Mouse (Mus musculus): ENCODE measurements at regions not wholly inside any gene's neighbourhood (a gene's known extent, or its start where the extent isn't known, plus 50 kb on each side); places are given as distances from the start of the nearest gene placed in this dataset.
"Not testable (repeated sequence)": the region's sequence is repeated elsewhere in the genome, so short reads cannot be mapped to it uniquely, and the experiment has no call there.

GRCm38 (mm10) chr15:38413329-38413728, 988.0 kb downstream of the 4930447A16Rik start:
- Histone ChIP-seq H3K4me1 (peaks cover 8% of the 10 kb centered on the region), H3K4me3 (no peak overlapping the region), H3K36me3 (no peaks in the 10 kb centered on the region), H3K9me3 (no peaks in the 10 kb centered on the region), H3K27me3 (no peaks in the 10 kb centered on the region), H3K27ac (no peak overlapping the region), H3K4me2 (replicated peaks) (no peak overlapping the region), H3K9ac (no peak overlapping the region)
- WGBS, result 84% methylated on average over 6 of the region's 6 CpGs
- no peak for ATAC-seq (ENCODE audit: low FRiP score, low read depth)

- WGBS, result 70% methylated on average over 8 of the region's 8 CpGs
- no peak; the same call in 1 of the 2 replicates for ATAC-seq (ENCODE audit: low FRiP score, low read depth)
These were observed 989.1 kb downstream of the 4930447A16Rik start for GRCm38 (mm10) chr15:38414318-38415090.

DNA sequence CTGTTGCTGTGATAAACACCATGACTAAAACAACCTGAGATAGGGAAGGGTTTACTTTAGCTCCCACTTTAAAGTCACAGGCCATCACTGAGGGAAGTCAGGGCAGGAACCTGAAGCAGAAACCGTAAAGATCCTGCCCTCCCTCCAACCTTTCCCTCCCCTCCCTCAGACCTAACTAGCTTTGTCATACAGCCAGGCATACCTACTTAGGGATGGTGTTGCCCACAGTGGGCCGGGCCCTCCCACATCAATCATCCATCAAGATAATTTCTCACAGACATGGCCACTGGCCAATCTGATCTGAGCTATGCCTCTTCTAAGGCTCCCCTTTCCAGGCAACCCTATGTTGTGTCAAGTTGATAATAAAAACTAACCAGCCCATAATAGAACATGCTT, 989.7 kb downstream of the 4930447A16Rik start:
- no peaks in the 10 kb centered on the region for H3K27me3 ChIP-seq
- H3K36me3 ChIP-seq, result no peaks in the 10 kb centered on the region
- no peak overlapping the region for H3K4me3 ChIP-seq
- 0 out of 2 replicates have a peak, but pooled peaks have one; percentile 19 for ATAC-seq (ENCODE audit: low FRiP score, low read depth)
- no peak overlapping the region for H3K9ac ChIP-seq
- H3K27ac ChIP-seq, result no peak overlapping the region; the same call in 1 of the 2 replicates
- H3K4me2 ChIP-seq (replicated peaks), result no peak overlapping the region
- H3K4me1 ChIP-seq, result peaks cover 8% of the 10 kb centered on the region
- no peaks in the 10 kb centered on the region for H3K9me3 ChIP-seq
- 54% methylated on average over 2 of the region's 2 CpGs for WGBS

More at GRCm38 (mm10) chr15:38414318-38415090, 989.1 kb downstream of the 4930447A16Rik start:
- no peak overlapping the region for H3K9ac ChIP-seq
- H3K9me3 ChIP-seq, result no peaks in the 10 kb centered on the region
- no peak overlapping the region for H3K4me3 ChIP-seq
- peaks cover 8% of the 10 kb centered on the region for H3K4me1 ChIP-seq
- H3K27ac ChIP-seq, result peak overlapping the region; percentile 22; the same call in 1 of the 2 replicates
- H3K36me3 ChIP-seq, result no peaks in the 10 kb centered on the region
- no peak overlapping the region for H3K4me2 ChIP-seq (replicated peaks)
- H3K27me3 ChIP-seq, result no peaks in the 10 kb centered on the region

GRCm38 (mm10) chr15:38419621-38420020, 994.3 kb downstream of the 4930447A16Rik start:
- no peak overlapping the region for H3K27ac ChIP-seq

DNA sequence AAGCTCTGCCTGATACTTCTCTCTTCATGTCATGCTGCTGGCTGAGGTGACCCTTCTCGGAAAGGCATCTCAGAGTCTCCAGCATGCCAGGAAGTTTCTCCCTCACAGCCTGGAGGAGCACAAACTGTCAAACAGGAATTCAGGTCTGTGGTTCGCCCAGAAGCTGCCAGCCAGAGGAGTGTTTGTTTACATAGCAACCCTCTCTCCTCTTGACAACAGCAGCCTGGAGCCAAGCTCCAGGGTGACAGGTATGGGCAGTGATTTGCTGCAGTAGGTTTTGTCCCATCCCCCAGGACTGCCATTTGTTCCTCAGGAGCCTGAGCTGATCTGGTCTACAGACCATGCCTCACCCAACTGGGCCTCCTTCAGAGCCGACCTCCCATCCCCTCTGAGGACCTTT, 995.4 kb downstream of the 4930447A16Rik start:
- ATAC-seq (ENCODE audit: low FRiP score, low read depth), result no peak
- WGBS, result 19% methylated on average over 3 of the region's 3 CpGs
- no peak overlapping the region for H3K9ac ChIP-seq

More at GRCm38 (mm10) chr15:38419621-38420020, 994.3 kb downstream of the 4930447A16Rik start:
- H3K4me2 ChIP-seq (replicated peaks), result no peak overlapping the region
- peaks cover 14% of the 10 kb centered on the region for H3K4me1 ChIP-seq
- no peak overlapping the region for H3K9ac ChIP-seq
- WGBS, result 33% methylated on average over 7 of the region's 7 CpGs
- no peaks in the 10 kb centered on the region for H3K36me3 ChIP-seq
- no peak overlapping the region for H3K4me3 ChIP-seq
- no peak for ATAC-seq (ENCODE audit: low FRiP score, low read depth)
- H3K9me3 ChIP-seq, result no peaks in the 10 kb centered on the region
- H3K27me3 ChIP-seq, result no peaks in the 10 kb centered on the region

GRCm38 (mm10) chr15:38422741-38423140, 997.4 kb downstream of the 4930447A16Rik start:
- no peak overlapping the region for H3K4me2 ChIP-seq (replicated peaks)
- no peak overlapping the region for H3K27ac ChIP-seq
- no peaks in the 10 kb centered on the region for H3K9me3 ChIP-seq
- no peaks in the 10 kb centered on the region for H3K27me3 ChIP-seq
- H3K36me3 ChIP-seq, result no peaks in the 10 kb centered on the region
- peaks cover 10% of the 10 kb centered on the region for H3K4me1 ChIP-seq
- no peak overlapping the region for H3K9ac ChIP-seq
- 76% methylated on average over 6 of the region's 6 CpGs for WGBS
- no peak for ATAC-seq (ENCODE audit: low FRiP score, low read depth)
- H3K4me3 ChIP-seq, result no peak overlapping the region

More for the DNA sequence above, 995.4 kb downstream of the 4930447A16Rik start:
- H3K4me3 ChIP-seq, result no peak overlapping the region
- H3K27ac ChIP-seq, result no peak overlapping the region
- no peaks in the 10 kb centered on the region for H3K36me3 ChIP-seq
- no peak overlapping the region for H3K4me2 ChIP-seq (replicated peaks)
- no peaks in the 10 kb centered on the region for H3K9me3 ChIP-seq
- no peaks in the 10 kb centered on the region for H3K27me3 ChIP-seq
- H3K4me1 ChIP-seq, result peaks cover 10% of the 10 kb centered on the region

- Histone ChIP-seq H3K27ac (no peak overlapping the region), H3K4me3 (no peak overlapping the region), H3K36me3 (no peaks in the 10 kb centered on the region), H3K27me3 (no peaks in the 10 kb centered on the region), H3K4me2 (replicated peaks) (no peak overlapping the region), H3K9ac (no peak overlapping the region), H3K9me3 (no peaks in the 10 kb centered on the region), H3K4me1 (peaks cover 7% of the 10 kb centered on the region)
- no peak for ATAC-seq (ENCODE audit: low FRiP score, low read depth)
- 69% methylated on average over 4 of the region's 4 CpGs for WGBS
These were observed 1000.2 kb downstream of the 4930447A16Rik start for GRCm38 (mm10) chr15:38425506-38425905.

GRCm38 (mm10) chr15:38427966-38428365, 1002.6 kb downstream of the 4930447A16Rik start:
- H3K4me2 ChIP-seq (replicated peaks), result no peak overlapping the region
- no peaks in the 10 kb centered on the region for H3K9me3 ChIP-seq
- WGBS, result 38% methylated on average over 1 of the region's 1 CpGs
- H3K27ac ChIP-seq, result no peak overlapping the region
- H3K36me3 ChIP-seq, result no peaks in the 10 kb centered on the region
- no peaks in the 10 kb centered on the region for H3K27me3 ChIP-seq
- ATAC-seq (ENCODE audit: low FRiP score, low read depth), result no peak
- H3K4me3 ChIP-seq, result no peak overlapping the region
- H3K4me1 ChIP-seq, result 0 out of 2 replicates have a peak, but pooled peaks cover 3% of the 10 kb centered on the region
- no peak overlapping the region for H3K9ac ChIP-seq

DNA sequence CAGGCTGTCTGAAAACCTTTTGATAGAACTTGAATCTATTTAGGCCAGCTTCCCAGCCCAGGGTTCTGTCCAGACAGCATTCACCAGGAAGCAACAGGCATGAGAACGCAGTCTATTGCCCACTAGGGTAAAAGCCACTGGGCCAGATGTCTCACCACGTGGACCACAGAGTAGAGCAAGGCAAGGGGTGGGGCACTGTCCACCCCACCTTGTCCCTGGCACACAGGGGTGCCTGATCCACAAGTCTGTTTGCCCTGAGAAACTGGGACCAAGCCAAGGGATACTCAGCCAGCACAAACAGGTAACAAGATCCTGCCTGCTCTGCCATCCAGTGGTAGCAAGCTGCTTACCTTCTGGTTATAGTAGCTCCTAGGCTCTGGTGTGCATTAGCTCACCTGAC, 1006.3 kb downstream of the 4930447A16Rik start:
- H3K4me2 ChIP-seq (replicated peaks), result no peak overlapping the region
- H3K4me3 ChIP-seq, result no peak overlapping the region
- WGBS, result 60% methylated on average over 2 of the region's 2 CpGs
- no peak overlapping the region for H3K9ac ChIP-seq
- no peak overlapping the region for H3K27ac ChIP-seq
- H3K36me3 ChIP-seq, result no peaks in the 10 kb centered on the region
- no peaks in the 10 kb centered on the region for H3K27me3 ChIP-seq
- H3K9me3 ChIP-seq, result 0 out of 2 replicates have a peak, but pooled peaks cover 6% of the 10 kb centered on the region
- ATAC-seq (ENCODE audit: low FRiP score, low read depth), result no peak
- H3K4me1 ChIP-seq, result 0 out of 2 replicates have a peak, but pooled peaks cover 3% of the 10 kb centered on the region

- H3K27me3 ChIP-seq, result no peaks in the 10 kb centered on the region
- no peak overlapping the region for H3K4me3 ChIP-seq
- no peak overlapping the region for H3K9ac ChIP-seq
- no peaks in the 10 kb centered on the region for H3K36me3 ChIP-seq
- H3K9me3 ChIP-seq, result peaks cover 6% of the 10 kb centered on the region; the same call in 1 of the 2 replicates
- 83% methylated on average over 7 of the region's 7 CpGs for WGBS
- no peak overlapping the region for H3K4me2 ChIP-seq (replicated peaks)
- H3K27ac ChIP-seq, result no peak overlapping the region
- 0 out of 2 replicates have a peak, but pooled peaks cover 3% of the 10 kb centered on the region for H3K4me1 ChIP-seq
- no peak for ATAC-seq (ENCODE audit: low FRiP score, low read depth)
These were observed 1008.0 kb downstream of the 4930447A16Rik start for GRCm38 (mm10) chr15:38433386-38433785.

DNA sequence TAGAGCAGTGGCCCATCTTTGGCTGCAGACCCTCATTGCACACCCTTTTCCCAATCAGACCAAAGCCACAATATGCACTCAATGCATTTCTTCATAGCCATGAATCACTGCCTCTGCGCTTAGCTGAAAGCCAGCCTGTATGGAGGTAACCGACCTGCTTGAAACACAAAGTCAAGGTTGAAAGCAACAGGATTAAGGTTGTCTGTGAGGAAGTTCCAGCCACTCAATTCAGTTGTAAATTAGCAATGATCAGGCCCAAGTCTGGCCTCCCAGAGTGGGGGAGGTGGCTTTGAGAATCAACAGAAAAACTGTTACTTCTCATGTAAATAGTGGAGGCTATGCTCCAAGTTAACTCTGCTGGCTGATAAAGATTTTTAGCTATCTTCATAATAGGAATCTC, 1008.9 kb downstream of the 4930447A16Rik start:
- H3K27me3 ChIP-seq; H3K9me3 ChIP-seq; H3K36me3 ChIP-seq; H3K9ac ChIP-seq; ATAC-seq (ENCODE audit: low FRiP score, low read depth); H3K4me2 ChIP-seq (replicated peaks); H3K4me3 ChIP-seq; H3K4me1 ChIP-seq; H3K27ac ChIP-seq: not testable (repeated sequence)
- 92% methylated on average over 2 of the region's 2 CpGs for WGBS

Measured in limb, embryonic 13.5 days (tissue).